ENCODE assay signal across 10 mouse cellular contexts in the genomic region with DNA sequence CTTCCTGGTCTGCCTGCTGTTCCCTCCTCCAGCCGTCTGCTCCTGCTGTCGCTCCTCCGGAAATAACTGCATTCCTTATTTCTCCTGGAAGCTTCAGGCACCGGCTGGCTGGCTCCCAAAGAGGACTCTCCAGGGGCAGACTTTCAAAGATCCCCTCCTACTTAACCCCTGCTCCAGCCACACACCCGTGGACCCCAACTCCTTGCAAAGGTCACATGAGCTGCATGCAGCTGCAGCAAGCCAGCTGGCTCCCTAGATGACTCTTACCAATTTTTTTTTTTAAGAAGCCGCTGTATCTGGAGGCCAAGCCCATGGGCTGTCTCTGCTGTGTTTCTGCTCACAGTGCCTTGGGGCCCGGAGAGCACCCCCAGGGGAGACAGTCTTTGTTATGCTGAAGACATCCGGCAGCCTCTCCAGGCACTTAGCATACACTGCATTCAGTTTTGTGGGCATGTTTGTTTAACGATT. TPM values are rescaled to one million over a fixed set of nuclear protein-coding genes. Genes with fewer than 3 reads are reported as not detected.
A peak's percentile ranks its signal among the peaks of the same experiment; 100 is the strongest.
DNase-seq lines count a peak whose midpoint lies in the region; ATAC-seq lines count a peak whose summit lies in the region.
"Had no signal": no experiment of that assay in that cellular context is flagged by ENCODE, and none has a peak within 500 bp of the region (broad histone marks: within the 10 kb centered on the region; RNA-seq: fewer than 3 reads in every experiment).

No protein-coding gene starts in this region.

- peak overlapping the region; percentile 9; the same call in 1 of the 2 replicates for H3K4me2 ChIP-seq in intestine, embryonic 14.5 days (ENCODE audit: low read length)
- peak overlapping the region; percentile 27 for H3K4me2 ChIP-seq in limb, embryonic 12.5 days

- H3K4me3 ChIP-seq in intestine, embryonic 14.5 days (ENCODE audit: low read depth, low read length), result no peak overlapping the region
- H3K4me3 ChIP-seq in limb, embryonic 12.5 days (replicated peaks), result no peak overlapping the region
- H3K4me3 ChIP-seq: erythroblast, embryonic 14.5 days; megakaryocyte, embryonic 14.5 days had no signal

- ATAC-seq in intestine, embryonic 14.5 days (replicated peaks; ENCODE audit: low FRiP score, low TSS enrichment, low read depth), result no peak; the same call in 1 of the 2 replicates
- ATAC-seq in limb, embryonic 12.5 days (ENCODE audit: insufficient number of reproducible peaks, insufficient read depth, low FRiP score, low TSS enrichment, low read depth), result no peak

- peak overlapping the region; percentile 58; the same call in 1 of the 2 replicates for H3K27ac ChIP-seq in intestine, embryonic 14.5 days (ENCODE audit: low read depth)
- H3K27ac ChIP-seq in limb, embryonic 12.5 days, result peak overlapping the region; percentile 51

- H3K36me3 ChIP-seq in intestine, embryonic 14.5 days (ENCODE audit: control insufficient read depth, insufficient read depth, low read length), result no peaks in the 10 kb centered on the region
- H3K36me3 ChIP-seq in limb, embryonic 12.5 days, result no peaks in the 10 kb centered on the region

- H3K27me3 ChIP-seq in intestine, embryonic 14.5 days (replicated peaks; ENCODE audit: control insufficient read depth, insufficient read depth, low read length), result no peaks in the 10 kb centered on the region
- H3K27me3 ChIP-seq in limb, embryonic 12.5 days, result peaks cover 7% of the 10 kb centered on the region; the same call in 1 of the 2 replicates

- no peak overlapping the region for H3K9ac ChIP-seq in intestine, embryonic 14.5 days (ENCODE audit: low read length)
- no peak overlapping the region for H3K9ac ChIP-seq in limb, embryonic 12.5 days (replicated peaks)

- DNase-seq in adrenal gland, postnatal 10 days, result peak; percentile 64
- no peak for DNase-seq in adrenal gland, adult 18-20 months (ENCODE audit: low spot score in 2 of 2)
- peak; percentile 74 to 77 for DNase-seq in B cell, adult 2 months
- DNase-seq in frontal cortex, postnatal 25 days (ENCODE audit: low spot score in 2 of 2), result peak; percentile 42 to 48
- no peak for DNase-seq in intestine, embryonic 14.5 days (ENCODE audit: low spot score)
- DNase-seq in spleen, adult 12 weeks (ENCODE audit: low spot score), result peak; percentile 17
- no peak for DNase-seq in cerebellum, postnatal 14 days

- no peaks in the 10 kb centered on the region for H3K9me3 ChIP-seq in intestine, embryonic 14.5 days (ENCODE audit: control insufficient read depth, low read length)
- H3K9me3 ChIP-seq in limb, embryonic 12.5 days, result no peaks in the 10 kb centered on the region
- H3K9me3 ChIP-seq: megakaryocyte, embryonic 14.5 days had no signal

- H3K4me1 ChIP-seq in intestine, embryonic 14.5 days (replicated peaks; ENCODE audit: control insufficient read depth, insufficient read depth, low read length), result peaks cover 47% of the 10 kb centered on the region
- peaks cover 63% of the 10 kb centered on the region for H3K4me1 ChIP-seq in limb, embryonic 12.5 days (replicated peaks)

- 9% methylated on average over 9 of the region's 9 CpGs for WGBS in intestine, embryonic 14.5 days
- 7% methylated on average over 9 of the region's 9 CpGs for WGBS in limb, embryonic 12.5 days

RNA-seq across cellular contexts. Expression of a gene that starts 8.9 kb away (rescaled TPM):
- total RNA-seq in adrenal gland, postnatal 10 days (2021), result under 1 TPM; 0.66 to 0.76 TPM
- total RNA-seq in adrenal gland, adult 18-20 months (2021), result under 1 TPM; 0.33 to 0.38 TPM
- polyA plus RNA-seq in intestine, embryonic 14.5 days (2014; fragmentation: Nextera tagmentation; extraction: Ambion mirVana), result 3.6 and 4.2 TPM in 2 replicates
- polyA plus RNA-seq in limb, embryonic 12.5 days (2016; fragmentation: Nextera tagmentation; extraction: Ambion mirVana), result 0.92 and 0.95 TPM in 2 replicates
- polyA plus RNA-seq: erythroblast, embryonic 14.5 days had no signal

Comparison
In these comparisons a context has a peak if more than half of its experiments do, and no peak if none do; other contexts are left out.
1. DNase-seq: peak in adrenal gland, postnatal 10 days (single experiment), B cell, adult 2 months (2 of 2), frontal cortex, postnatal 25 days (2 of 2) and spleen, adult 12 weeks (single experiment); none in adrenal gland, adult 18-20 months (0 of 2), intestine, embryonic 14.5 days (single experiment) and cerebellum, postnatal 14 days (0 of 2).